Mouse (Mus musculus) brain, adult 2 months (tissue): ENCODE measurements around the gene Nln.

Source experiments
- DNase-seq: peaks from one replicate; pipeline ENCODE4 v3.0.0; 2011; ENCODE audit warnings: low read depth, low spot score

The Nln gene

GRCm38 (mm10) chr13:104095955-104096354, 13.5 kb downstream of the Nln start:
- DNase-seq: no peak

GRCm38 (mm10) chr13:104094531-104095385, 14.7 kb downstream of the Nln start:
- DNase-seq: peak; percentile 58

- DNase-seq: no peak
Observed at GRCm38 (mm10) chr13:104091734-104092133, 17.7 kb downstream of the Nln start.

DNA sequence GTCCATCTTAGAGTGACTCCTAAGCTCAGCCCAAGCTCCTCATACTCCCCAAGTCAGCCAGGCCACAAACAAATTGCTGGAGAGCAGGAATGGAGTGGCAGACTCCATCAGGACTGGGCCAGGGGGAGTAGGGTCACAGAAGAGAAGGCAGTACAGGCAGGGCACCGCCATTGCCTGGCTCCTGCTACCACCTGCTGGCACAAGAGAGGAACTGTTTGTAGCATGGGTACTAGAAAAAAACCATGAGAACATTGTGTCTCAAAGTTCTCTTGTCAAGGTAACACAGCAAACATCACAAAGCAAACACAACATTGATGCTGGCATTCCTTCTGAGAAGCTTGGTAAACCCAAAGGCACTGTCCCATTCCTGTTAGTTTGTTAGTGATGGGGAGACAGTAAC, 20.0 kb downstream of the Nln start:
- peak; percentile 49 for DNase-seq

GRCm38 (mm10) chr13:104084600-104084999, 24.8 kb downstream of the Nln start:
- no peak for DNase-seq

DNA sequence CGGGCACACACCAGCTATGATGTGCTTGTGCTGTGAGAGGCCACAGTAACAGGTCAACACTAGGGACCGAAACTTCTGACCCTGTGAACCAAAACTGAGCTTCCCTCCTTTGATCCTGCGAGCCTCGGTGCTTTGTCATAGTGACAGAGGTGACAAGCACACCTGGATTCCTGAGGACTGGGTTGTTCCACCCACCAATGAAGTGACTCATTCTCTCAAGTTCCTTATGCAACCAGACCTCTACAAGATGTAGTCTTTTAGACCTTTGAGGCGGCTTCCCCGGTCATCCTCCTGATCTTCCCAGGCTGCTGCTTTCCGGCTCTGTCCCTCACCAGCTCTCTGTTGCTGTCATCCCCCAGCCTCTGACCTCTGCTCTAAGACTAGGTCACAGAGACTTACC, 26.9 kb downstream of the Nln start:
- DNase-seq: peak; percentile 47

DNA sequence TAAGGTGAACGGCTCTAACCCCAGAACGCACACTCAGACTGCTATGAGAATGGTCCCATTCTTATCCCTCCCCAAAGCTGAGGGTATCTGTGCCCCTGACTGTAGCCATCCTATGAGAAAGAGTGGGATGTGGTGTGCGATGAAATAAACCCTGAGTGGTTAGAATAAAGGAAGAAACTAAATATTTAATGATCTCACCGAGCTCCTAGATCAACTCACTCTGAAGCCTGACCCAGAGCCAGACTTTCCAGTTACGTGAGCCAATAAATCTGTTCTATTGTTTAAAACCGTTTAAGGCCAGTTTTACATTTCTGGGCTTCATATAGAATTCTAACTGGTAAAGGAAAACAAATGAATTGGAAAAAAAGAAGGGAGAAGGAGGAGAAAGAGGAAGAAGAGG, 32.4 kb downstream of the Nln start:
- DNase-seq: no peak

- no peak for DNase-seq
Observed at GRCm38 (mm10) chr13:104074731-104075130, 34.7 kb downstream of the Nln start.

DNA sequence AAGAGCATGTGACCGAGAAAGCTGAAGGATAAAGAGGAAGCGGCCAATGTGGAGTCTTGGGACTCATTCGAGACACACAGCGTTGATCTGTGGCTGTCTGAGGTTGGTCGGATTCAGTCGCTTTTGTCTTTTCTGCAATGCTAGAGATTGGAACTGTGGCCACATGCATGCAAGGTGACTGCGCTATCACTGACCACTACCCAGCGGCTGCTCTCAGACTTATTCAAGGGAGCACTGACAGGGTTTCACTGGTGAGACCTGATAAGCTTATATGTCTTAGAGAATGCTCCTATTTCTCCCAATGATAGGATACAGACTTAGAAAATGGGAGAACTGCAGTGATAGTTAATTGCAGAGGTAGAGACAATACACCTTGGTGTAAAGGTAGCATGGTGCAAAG, 35.2 kb downstream of the Nln start:
- DNase-seq: no peak

GRCm38 (mm10) chr13:104072351-104072750, 37.1 kb downstream of the Nln start:
- DNase-seq: peak; percentile 31

DNA sequence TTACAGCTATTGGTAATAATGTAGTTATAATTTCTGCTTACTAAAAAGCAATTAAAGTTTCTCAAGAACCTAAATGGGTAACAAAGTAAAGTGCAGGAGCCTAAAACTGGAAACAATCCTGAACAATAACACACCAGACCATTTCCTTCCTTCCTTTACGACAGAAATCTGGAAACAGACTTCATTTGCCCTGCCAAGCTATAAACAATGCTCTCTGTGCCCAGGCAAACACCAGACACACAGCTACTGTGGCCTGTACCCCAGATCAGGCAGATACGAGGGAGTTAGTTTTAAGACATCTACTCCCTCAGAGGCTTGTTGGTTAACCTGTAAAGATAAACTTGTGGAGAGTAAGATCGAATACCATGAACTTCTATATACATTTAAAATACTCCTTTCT, 38.7 kb downstream of the Nln start:
- no peak for DNase-seq

- no peak for DNase-seq
Observed at GRCm38 (mm10) chr13:104069216-104069615, 40.2 kb downstream of the Nln start.

- DNase-seq: no peak
Observed at GRCm38 (mm10) chr13:104065649-104066347, 43.6 kb downstream of the Nln start.

DNA sequence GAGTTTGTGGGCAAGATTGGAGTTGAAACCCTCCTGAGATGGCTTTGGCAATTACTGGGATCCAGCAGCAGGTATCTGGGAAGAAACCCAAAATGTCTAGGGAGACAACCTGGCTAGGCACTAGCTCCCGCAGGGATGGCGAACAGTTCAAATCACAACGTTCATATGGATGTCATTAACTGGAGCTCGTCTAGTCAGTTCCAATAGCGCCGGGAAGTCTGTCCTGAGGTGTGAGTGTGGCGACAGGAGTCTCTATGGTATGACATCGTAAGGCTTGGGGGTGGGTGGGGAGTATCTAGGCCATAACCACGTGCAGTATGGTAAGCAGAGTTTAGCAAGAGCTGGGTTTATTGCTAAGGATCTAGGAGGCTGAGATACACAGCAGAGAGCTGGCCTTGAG, 46.4 kb downstream of the Nln start:
- DNase-seq: peak; percentile 73

GRCm38 (mm10) chr13:104061975-104062750, 47.3 kb downstream of the Nln start:
- peak; percentile 90 for DNase-seq

GRCm38 (mm10) chr13:104060231-104060630, 49.2 kb downstream of the Nln start:
- DNase-seq: no peak

DNA sequence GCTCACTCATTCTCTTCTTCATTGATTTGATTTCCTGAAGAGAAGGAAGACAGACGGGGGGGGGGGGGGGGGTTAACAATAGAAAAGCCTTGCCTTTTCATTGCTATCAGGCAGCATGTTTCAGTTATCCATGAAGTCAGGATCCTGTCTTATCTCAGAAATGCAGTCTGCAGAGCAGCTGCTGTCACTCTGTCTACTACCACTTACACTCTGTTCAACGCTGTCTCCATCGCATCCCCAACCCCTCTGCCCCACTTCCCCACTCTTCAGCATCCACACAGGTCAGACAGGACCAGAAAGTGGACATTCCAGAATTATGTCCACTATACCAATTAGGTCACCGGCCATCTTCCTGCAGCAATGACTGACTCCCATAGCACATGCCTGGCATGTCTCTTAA, 49.9 kb downstream of the Nln start:
- no peak for DNase-seq

GRCm38 (mm10) chr13:104058761-104059160, 50.7 kb downstream of the Nln start:
- peak; percentile 62 for DNase-seq

- DNase-seq: peak; percentile 38
Observed at GRCm38 (mm10) chr13:104052271-104052753, 57.1 kb downstream of the Nln start.

DNA sequence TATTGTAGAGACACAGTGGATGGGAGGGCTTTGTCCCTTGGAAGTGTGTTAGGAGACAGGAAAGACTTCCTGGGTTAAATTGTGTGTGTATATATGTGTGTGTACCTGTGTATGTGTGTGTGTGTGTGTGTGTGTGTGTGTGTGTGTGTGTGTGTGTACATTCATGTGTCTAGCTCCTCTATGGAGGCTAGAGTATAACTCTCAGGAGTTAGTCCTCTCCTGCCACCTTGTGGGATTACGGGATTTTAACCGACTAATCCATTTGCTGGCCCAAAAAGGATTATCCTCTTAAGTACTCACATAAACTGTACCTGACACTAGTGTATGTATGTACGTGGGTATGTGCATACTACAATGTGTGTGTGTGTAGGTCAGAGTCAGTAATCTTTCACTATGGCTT, 60.6 kb downstream of the Nln start:
- DNase-seq: peak; percentile 79

- DNase-seq: no peak
Observed at GRCm38 (mm10) chr13:104045108-104045507, 64.3 kb downstream of the Nln start.

DNA sequence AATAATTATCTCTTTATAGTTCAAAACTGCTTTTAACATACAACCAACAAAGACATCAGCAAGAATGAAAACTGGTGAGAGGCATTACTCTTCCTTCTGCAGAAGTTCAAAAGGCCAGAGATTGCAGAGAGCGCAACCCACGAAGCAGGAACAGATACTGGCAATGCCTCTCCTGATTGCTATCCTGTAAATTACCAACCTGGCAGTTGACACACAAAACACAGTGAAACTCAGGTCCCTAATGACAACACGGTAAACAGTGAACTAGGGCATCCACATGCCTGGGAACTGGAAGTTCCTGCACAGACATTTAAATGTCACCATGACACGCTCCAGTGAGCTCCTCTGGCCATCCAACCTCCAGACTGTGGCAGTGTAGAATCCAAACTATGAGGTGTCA, 65.1 kb downstream of the Nln start:
- no peak for DNase-seq
